Mouse (Mus musculus) forebrain, embryonic 13.5 days (tissue): ENCODE measurements around the gene Svs1. TPM values are rescaled to one million over a fixed set of nuclear protein-coding genes. Genes with fewer than 3 reads are reported as not detected.

ENCODE experiments used
- ATAC-seq: fragments of 200-750 bp; cut with Nextera tagmentation; 2 replicates; pipeline ENCODE4 v1.8.0; 2017
- H3K27ac ChIP-seq: fragments of 300-500 bp; sonication (generic); 2 replicates; pipeline ENCODE4 v1.5.1; 2015; ENCODE audit warnings: inconsistent platforms, mild to moderate bottlenecking, moderate library complexity
- H3K27me3 ChIP-seq: fragments of 300-500 bp; sonication (generic); 2 replicates; pipeline ENCODE4 v1.6.1; 2015; ENCODE audit warnings: mild to moderate bottlenecking, inconsistent platforms
- H3K36me3 ChIP-seq: fragments of 300-500 bp; sonication (generic); 2 replicates; pipeline ENCODE4 v1.6.1; 2015; ENCODE audit warnings: mild to moderate bottlenecking, inconsistent platforms; ENCODE audit not compliant: poor library complexity, severe bottlenecking
- H3K4me1 ChIP-seq: fragments of 300-500 bp; sonication (generic); 2 replicates; pipeline ENCODE4 v1.6.1; 2015; ENCODE audit warnings: inconsistent platforms
- H3K4me2 ChIP-seq: fragments of 300-500 bp; sonication (generic); 2 replicates; pipeline ENCODE4 v1.6.1; 2015; ENCODE audit warnings: inconsistent platforms, mild to moderate bottlenecking, moderate library complexity
- H3K4me3 ChIP-seq: fragments of 300-500 bp; sonication (generic); 2 replicates; pipeline ENCODE4 v1.5.1; 2015; ENCODE audit warnings: mild to moderate bottlenecking, inconsistent platforms
- H3K9ac ChIP-seq: fragments of 300-500 bp; sonication (generic); 2 replicates; pipeline ENCODE4 v1.6.1; 2015; ENCODE audit warnings: mild to moderate bottlenecking, inconsistent platforms
- H3K9me3 ChIP-seq: fragments of 300-500 bp; sonication (generic); replicated peaks from 2 replicates; pipeline ENCODE4 v1.6.1; 2016; ENCODE audit warnings: inconsistent platforms
- WGBS: fragments of 180-500 bp; shearing (Covaris S2); methylation state at CpG from one replicate; pipeline ENCODE4 v1.1.7; 2015; 5-methylcytosine and 5-hydroxymethylcytosine counted together
- polyA plus RNA-seq: library from polyadenylated mRNA; unstranded; fragments of >200 nt; fragmentation: Nextera tagmentation; extraction: Ambion mirVana; gene quantifications from 2 replicates; pipeline ENCODE4 v1.2.1, GENCODE M21; 2015

Gene Svs1
- polyA plus RNA-seq, 1 experiment from 2014 or later: not detected

DNA sequence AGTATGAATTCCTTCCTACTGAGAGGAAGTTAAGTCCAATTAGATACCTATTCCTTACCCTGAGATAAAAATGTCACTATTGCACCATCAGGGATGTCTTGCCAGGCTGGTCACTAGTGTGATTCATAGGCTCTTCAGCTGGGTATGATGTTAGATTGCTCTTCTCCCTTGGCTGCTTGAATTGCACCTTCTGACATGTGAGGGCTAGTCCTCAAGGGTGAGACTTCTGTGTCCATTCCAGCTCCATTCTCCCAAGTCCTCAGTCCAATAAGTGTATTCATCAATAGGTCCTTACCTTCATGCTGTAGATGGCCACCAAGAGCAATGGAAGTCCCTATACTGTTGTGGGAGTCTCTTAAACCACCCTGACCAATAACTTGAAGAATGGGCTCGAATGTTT lies 7.0 kb upstream of the Svs1 start:
- H3K4me3 ChIP-seq: no peak overlapping the region
- H3K9ac ChIP-seq: no peak overlapping the region
- H3K36me3 ChIP-seq: no peaks in the 10 kb centered on the region
- H3K4me1 ChIP-seq: no peaks in the 10 kb centered on the region
- WGBS: 50% methylated on average over 1 of the region's 1 CpGs
- H3K4me2 ChIP-seq: no peak overlapping the region
- no peaks in the 10 kb centered on the region for H3K27me3 ChIP-seq
- H3K27ac ChIP-seq: no peak overlapping the region
- no peak for ATAC-seq
- no peaks in the 10 kb centered on the region for H3K9me3 ChIP-seq

DNA sequence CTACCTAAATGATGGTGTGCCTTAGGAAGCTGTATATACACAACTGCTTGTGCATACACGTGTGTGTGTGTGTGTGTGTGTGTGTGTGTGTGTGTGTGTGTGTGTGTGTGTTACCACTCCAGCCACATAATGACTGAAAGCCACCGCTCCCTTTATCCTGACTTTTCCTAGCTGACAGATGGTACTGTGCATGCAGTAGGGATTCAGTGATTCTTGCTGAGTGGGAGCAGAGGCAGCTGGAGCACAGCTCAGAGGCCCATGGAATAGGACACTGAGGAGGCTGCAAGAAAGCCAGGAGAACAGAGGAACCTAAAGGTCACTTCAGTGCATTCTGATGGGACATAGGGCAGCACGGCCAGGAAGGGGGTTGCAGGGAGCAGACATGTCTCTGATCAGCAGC lies 4.4 kb upstream of the Svs1 start:
- WGBS: 55% methylated on average over 3 of the region's 3 CpGs
- Histone ChIP-seq H3K4me2 (no peak overlapping the region), H3K4me3 (no peak overlapping the region), H3K27me3 (no peaks in the 10 kb centered on the region), H3K36me3 (no peaks in the 10 kb centered on the region), H3K9me3 (no peaks in the 10 kb centered on the region), H3K9ac (no peak overlapping the region), H3K4me1 (no peaks in the 10 kb centered on the region), H3K27ac (no peak overlapping the region)
- no peak for ATAC-seq

- no peak for ATAC-seq
- Histone ChIP-seq H3K4me1 (no peaks in the 10 kb centered on the region), H3K9ac (no peak overlapping the region), H3K27ac (no peak overlapping the region), H3K4me2 (no peak overlapping the region), H3K36me3 (no peaks in the 10 kb centered on the region), H3K4me3 (no peak overlapping the region), H3K9me3 (no peaks in the 10 kb centered on the region), H3K27me3 (no peaks in the 10 kb centered on the region)
- 87% methylated on average over 5 of the region's 5 CpGs for WGBS
Observed at GRCm38 (mm10) chr6:48989971-48990370, 3.3 kb downstream of the Svs1 start.

GRCm38 (mm10) chr6:48991991-48992390 lies 5.3 kb downstream of the Svs1 start:
- Histone ChIP-seq H3K4me2 (no peak overlapping the region), H3K4me1 (no peaks in the 10 kb centered on the region), H3K4me3 (no peak overlapping the region), H3K27me3 (no peaks in the 10 kb centered on the region), H3K9me3 (no peaks in the 10 kb centered on the region), H3K27ac (no peak overlapping the region), H3K36me3 (no peaks in the 10 kb centered on the region), H3K9ac (no peak overlapping the region)
- 77% methylated on average over 4 of the region's 4 CpGs for WGBS
- ATAC-seq: no peak

- Histone ChIP-seq H3K9me3 (no peaks in the 10 kb centered on the region), H3K36me3 (no peaks in the 10 kb centered on the region), H3K4me2 (no peak overlapping the region), H3K4me1 (no peaks in the 10 kb centered on the region), H3K27me3 (no peaks in the 10 kb centered on the region), H3K4me3 (no peak overlapping the region), H3K27ac (no peak overlapping the region), H3K9ac (no peak overlapping the region)
- no peak for ATAC-seq
- WGBS: 77% methylated on average over 6 of the region's 6 CpGs
Observed at GRCm38 (mm10) chr6:48998186-48998585, 11.5 kb downstream of the Svs1 start.

GRCm38 (mm10) chr6:48998796-48999195 lies 12.1 kb downstream of the Svs1 start:
- no peak for ATAC-seq

DNA sequence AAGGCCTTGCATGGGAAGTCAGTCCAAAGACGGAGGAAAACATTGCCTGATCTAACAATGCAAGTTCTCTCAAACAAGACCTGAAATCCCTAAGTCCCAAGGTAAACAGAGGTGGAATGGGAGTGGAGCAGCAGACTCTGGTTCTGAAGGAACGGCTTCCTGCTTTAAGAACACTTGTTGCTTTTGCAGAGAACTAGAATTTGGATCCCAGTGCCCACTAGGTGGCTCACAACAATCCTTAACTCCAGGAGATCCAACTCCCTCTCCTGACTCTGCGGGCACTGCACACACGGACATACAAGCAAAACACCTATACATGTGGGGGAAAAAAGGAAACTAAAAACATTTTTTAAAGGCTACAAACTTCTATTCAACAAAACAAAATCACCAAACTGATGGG lies 16.7 kb downstream of the Svs1 start:
- H3K27ac ChIP-seq: no peak overlapping the region
- 44% methylated on average over 4 of the region's 4 CpGs for WGBS
- peaks cover 3% of the 10 kb centered on the region for H3K4me1 ChIP-seq
- no peak for ATAC-seq
- no peak overlapping the region for H3K4me3 ChIP-seq
- no peak overlapping the region for H3K9ac ChIP-seq
- no peaks in the 10 kb centered on the region for H3K9me3 ChIP-seq
- no peaks in the 10 kb centered on the region for H3K27me3 ChIP-seq
- H3K4me2 ChIP-seq: no peak overlapping the region
- H3K36me3 ChIP-seq: no peaks in the 10 kb centered on the region

More at GRCm38 (mm10) chr6:48998796-48999195, 12.1 kb downstream of the Svs1 start:
- no peak overlapping the region for H3K4me3 ChIP-seq
- H3K9me3 ChIP-seq: no peaks in the 10 kb centered on the region
- H3K27ac ChIP-seq: no peak overlapping the region
- H3K9ac ChIP-seq: no peak overlapping the region
- H3K4me1 ChIP-seq: no peaks in the 10 kb centered on the region
- WGBS: 94% methylated on average over 4 of the region's 4 CpGs
- H3K4me2 ChIP-seq: no peak overlapping the region
- no peaks in the 10 kb centered on the region for H3K36me3 ChIP-seq
- H3K27me3 ChIP-seq: no peaks in the 10 kb centered on the region

- Histone ChIP-seq H3K9me3 (no peaks in the 10 kb centered on the region), H3K27me3 (no peaks in the 10 kb centered on the region), H3K4me2 (peak overlapping the region; percentile 57), H3K27ac (no peak overlapping the region), H3K4me1 (peaks cover 11% of the 10 kb centered on the region), H3K36me3 (no peaks in the 10 kb centered on the region), H3K4me3 (peak overlapping the region; percentile 32), H3K9ac (peak overlapping the region; percentile 27; the same call in 1 of the 2 replicates)
- WGBS: 1% methylated on average over 9 of the region's 9 CpGs
- ATAC-seq: peak; percentile 43; the same call in 1 of the 2 replicates
Observed at GRCm38 (mm10) chr6:49007981-49008380, 21.3 kb downstream of the Svs1 start.

- no peaks in the 10 kb centered on the region for H3K36me3 ChIP-seq
- peaks cover 11% of the 10 kb centered on the region for H3K4me1 ChIP-seq
- H3K27ac ChIP-seq: no peak overlapping the region
- H3K27me3 ChIP-seq: no peaks in the 10 kb centered on the region
- peak overlapping the region; percentile 27; the same call in 1 of the 2 replicates for H3K9ac ChIP-seq
- 17% methylated on average over 13 of the region's 13 CpGs for WGBS
- no peaks in the 10 kb centered on the region for H3K9me3 ChIP-seq
- peak; percentile 24; the same call in 1 of the 2 replicates for ATAC-seq
- peak overlapping the region; percentile 32 for H3K4me3 ChIP-seq
- H3K4me2 ChIP-seq: peak overlapping the region; percentile 57
Observed at GRCm38 (mm10) chr6:49008420-49009160, 21.9 kb downstream of the Svs1 start.

GRCm38 (mm10) chr6:49009161-49009555 lies 22.5 kb downstream of the Svs1 start:
- Histone ChIP-seq H3K9ac (no peak overlapping the region), H3K4me1 (peaks cover 11% of the 10 kb centered on the region), H3K36me3 (no peaks in the 10 kb centered on the region), H3K4me3 (no peak overlapping the region), H3K4me2 (peak overlapping the region; percentile 57), H3K9me3 (no peaks in the 10 kb centered on the region), H3K27me3 (no peaks in the 10 kb centered on the region), H3K27ac (no peak overlapping the region)
- WGBS: 18% methylated on average over 7 of the region's 7 CpGs
- no peak for ATAC-seq

- no peak for ATAC-seq
- H3K9ac ChIP-seq: no peak overlapping the region
- H3K4me1 ChIP-seq: peaks cover 11% of the 10 kb centered on the region
- no peaks in the 10 kb centered on the region for H3K36me3 ChIP-seq
- WGBS: 95% methylated on average over 1 of the region's 1 CpGs
- H3K4me2 ChIP-seq: no peak overlapping the region
- H3K9me3 ChIP-seq: no peaks in the 10 kb centered on the region
- no peak overlapping the region for H3K4me3 ChIP-seq
- no peak overlapping the region for H3K27ac ChIP-seq
- H3K27me3 ChIP-seq: no peaks in the 10 kb centered on the region
Observed at GRCm38 (mm10) chr6:49009665-49010064, 23.0 kb downstream of the Svs1 start.

GRCm38 (mm10) chr6:49011191-49011590 lies 24.5 kb downstream of the Svs1 start:
- Histone ChIP-seq H3K9me3 (no peaks in the 10 kb centered on the region), H3K4me2 (no peak overlapping the region), H3K4me3 (no peak overlapping the region), H3K36me3 (no peaks in the 10 kb centered on the region), H3K4me1 (peaks cover 11% of the 10 kb centered on the region), H3K27ac (no peak overlapping the region), H3K27me3 (no peaks in the 10 kb centered on the region), H3K9ac (no peak overlapping the region)
- 84% methylated on average over 5 of the region's 5 CpGs for WGBS
- no peak for ATAC-seq

DNA sequence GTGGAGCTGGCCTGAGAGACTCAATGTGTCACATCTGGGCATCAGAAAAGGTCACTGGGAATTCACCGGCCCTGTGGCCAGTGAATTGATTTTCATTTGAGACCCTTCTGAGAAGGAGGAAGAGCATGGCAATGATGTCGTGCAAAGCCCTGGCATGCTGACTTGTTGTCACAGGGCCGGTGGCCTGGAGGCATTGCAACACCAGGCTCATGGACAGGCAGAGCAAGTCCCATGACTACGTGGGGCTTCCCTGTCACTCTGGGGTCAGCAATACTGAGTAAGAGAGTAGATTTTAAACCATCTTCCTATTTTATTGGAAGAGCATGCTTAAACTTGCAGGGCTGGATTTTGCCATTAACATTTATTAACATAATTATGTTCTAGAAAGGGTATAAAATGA lies 26.4 kb downstream of the Svs1 start:
- Histone ChIP-seq H3K27ac (no peak overlapping the region), H3K4me3 (no peak overlapping the region), H3K36me3 (no peaks in the 10 kb centered on the region), H3K9me3 (no peaks in the 10 kb centered on the region), H3K4me2 (no peak overlapping the region), H3K9ac (no peak overlapping the region), H3K27me3 (no peaks in the 10 kb centered on the region), H3K4me1 (peaks cover 11% of the 10 kb centered on the region)
- ATAC-seq: no peak
- WGBS: 85% methylated on average over 4 of the region's 4 CpGs
